Mouse (Mus musculus): ENCODE data around the gene Arvcf.

GRCm38 (mm10) chr16:18411026-18411649 is 63.2 kb downstream of the Arvcf start:
- TF ChIP-seq CTCF (IDR thresholded peaks at IDR 0.05; ENCODE audit: low read depth), result no peak
- no peak for TF ChIP-seq EP300 (IDR thresholded peaks at IDR 0.05; ENCODE audit: low read depth)

Data from liver, postnatal 0 days (tissue).